Mouse (Mus musculus) testis, adult 2 months (tissue): ENCODE data around the gene Spint4.

Source experiments
- CTCF ChIP-seq: fragments of 200-500 bp; IDR thresholded peaks from 2 replicates; pipeline ENCODE4 v1.5.1; 2012; ENCODE audit warnings: low read depth, mild to moderate bottlenecking, inconsistent platforms, low read length, moderate library complexity; ENCODE audit not compliant: control insufficient read depth, insufficient read depth, insufficient replicate concordance
- POLR2A ChIP-seq: fragments of 200-500 bp; IDR thresholded peaks from 2 replicates; pipeline ENCODE4 v1.6.1; 2012; ENCODE audit warnings: low read depth, mild to moderate bottlenecking, inconsistent platforms, low read length, moderate library complexity; ENCODE audit not compliant: control insufficient read depth

DNA sequence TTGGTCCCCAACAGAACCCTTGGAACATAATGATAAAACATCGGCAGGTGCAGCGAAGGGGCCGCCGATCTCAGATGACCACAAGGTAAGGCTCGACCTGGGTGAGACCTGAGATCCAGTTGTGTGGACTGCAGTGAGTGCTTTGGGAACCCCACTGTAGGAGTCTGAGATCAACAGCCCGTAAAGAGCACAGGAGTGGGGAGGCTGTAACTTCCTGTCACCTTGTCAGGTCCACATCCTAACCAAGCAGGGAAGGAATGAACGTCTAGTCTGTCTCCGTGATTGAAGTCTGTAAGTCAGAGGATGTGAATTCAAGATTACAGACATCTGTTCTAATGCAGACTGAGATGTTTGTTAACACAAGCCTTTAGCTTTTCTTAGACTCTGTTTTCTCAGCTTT lies 48.4 kb downstream of the Spint4 start:
- TF ChIP-seq CTCF, result no peak
- no peak for TF ChIP-seq POLR2A
